Mouse (Mus musculus): Measurements from ENCODE around the gene Scn4a.

- TF ChIP-seq TAL1 (IDR thresholded peaks at IDR 0.05; ENCODE audit: low read length) (no peak), GATA1 (IDR thresholded peaks at IDR 0.05; ENCODE audit: low read length) (no peak)
These were observed 81.8 kb downstream of the Scn4a start for GRCm38 (mm10) chr11:106271131-106271793.
